Mouse (Mus musculus): ENCODE measurements around the gene Vmn1r7.
"Not testable (repeated sequence)": the region's sequence is repeated elsewhere in the genome, so short reads cannot be mapped to it uniquely, and the experiment has no call there.

Gene Vmn1r7

GRCm38 (mm10) chr6:57025224-57025623 lies at the start of gene Vmn1r7:
TSS of gene Vmn1r7 (minus strand) at chr6:57025324.
- not testable (repeated sequence) for DNase-seq (ENCODE audit: low spot score)

GRCm38 (mm10) chr6:57066487-57066886 lies 41.4 kb upstream of the Vmn1r7 start, which contains the start of gene Vmn1r9:
TSS of gene Vmn1r9 (plus strand) at chr6:57066787.
- no peak for DNase-seq (ENCODE audit: low spot score)

GRCm38 (mm10) chr6:57063730-57064129 lies 38.6 kb upstream of the Vmn1r7 start:
- peak; percentile 60 for DNase-seq (ENCODE audit: low spot score)

GRCm38 (mm10) chr6:57034674-57035073 lies 9.6 kb upstream of the Vmn1r7 start:
- no peak for DNase-seq (ENCODE audit: low spot score)

- DNase-seq (ENCODE audit: low spot score): no peak
Measured at GRCm38 (mm10) chr6:57031984-57032383, 6.9 kb upstream of the Vmn1r7 start, which contains the start of gene Vmn1r8. TSS of gene Vmn1r8 (plus strand) at chr6:57032284.

- DNase-seq (ENCODE audit: low spot score): no peak
Measured at GRCm38 (mm10) chr6:56996943-56997342, 28.2 kb downstream of the Vmn1r7 start, which contains the start of gene Vmn1r6. TSS of gene Vmn1r6 (plus strand) at chr6:56997243.
